In genomic region chr2:58135061-58135463, GRCm38 (mm10) we compare ENCODE assay signal across 11 mouse cellular contexts.
DNase-seq lines count a peak whose midpoint lies in the region; ATAC-seq lines count a peak whose summit lies in the region.
"Had no signal": no experiment of that assay in that cellular context is flagged by ENCODE, and none has a peak within 500 bp of the region (broad histone marks: within the 10 kb centered on the region; RNA-seq: fewer than 3 reads in every experiment).

No protein-coding gene starts in this region.

- peaks cover 9% of the 10 kb centered on the region for H3K4me1 ChIP-seq in limb, embryonic 13.5 days
- H3K4me1 ChIP-seq in kidney, embryonic 16.5 days (ENCODE audit: insufficient read depth, low read length) = no peaks in the 10 kb centered on the region
- H3K4me1 ChIP-seq in forebrain, embryonic 12.5 days = no peaks in the 10 kb centered on the region
- H3K4me1 ChIP-seq: neural tube, embryonic 15.5 days had no signal

- no peak overlapping the region for H3K4me2 ChIP-seq in limb, embryonic 13.5 days (replicated peaks)
- no peak overlapping the region for H3K4me2 ChIP-seq in kidney, embryonic 16.5 days (replicated peaks; ENCODE audit: low read depth, low read length)
- no peak overlapping the region for H3K4me2 ChIP-seq in forebrain, embryonic 12.5 days
- H3K4me2 ChIP-seq: heart, embryonic 11.5 days; liver, embryonic 13.5 days; neural tube, embryonic 15.5 days had no signal

- DNase-seq in frontal cortex, adult 2 months (ENCODE audit: extremely low spot score in 1 of 2, low spot score in 1 of 2) = peak; percentile 29 to 56
- no peak for DNase-seq in frontal cortex, postnatal 10 days (ENCODE audit: low spot score in 2 of 2)
- peak; percentile 38 for DNase-seq in A20 (ENCODE audit: low read depth, low spot score)
- peak; percentile 57 to 76 for DNase-seq in cerebellum, adult 18-20 months
- DNase-seq in layer of hippocampus, postnatal 25 days (ENCODE audit: extremely low spot score in 1 of 2, low spot score in 1 of 2) = no peak
- DNase-seq: liver, embryonic 13.5 days had no signal

- no peaks in the 10 kb centered on the region for H3K36me3 ChIP-seq in limb, embryonic 13.5 days
- H3K36me3 ChIP-seq in kidney, embryonic 16.5 days (ENCODE audit: insufficient read depth, low read length) = no peaks in the 10 kb centered on the region
- no peaks in the 10 kb centered on the region for H3K36me3 ChIP-seq in forebrain, embryonic 12.5 days (replicated peaks)
- H3K36me3 ChIP-seq: liver, embryonic 13.5 days; neural tube, embryonic 15.5 days had no signal

- 47% methylated on average over 2 of the region's 2 CpGs for WGBS in limb, embryonic 13.5 days
- 65% methylated on average over 2 of the region's 2 CpGs for WGBS in kidney, embryonic 16.5 days
- WGBS in forebrain, embryonic 12.5 days = 88% methylated on average over 2 of the region's 2 CpGs

- H3K9ac ChIP-seq in limb, embryonic 13.5 days = no peak overlapping the region
- H3K9ac ChIP-seq in kidney, embryonic 16.5 days (replicated peaks; ENCODE audit: low read length) = no peak overlapping the region
- H3K9ac ChIP-seq in forebrain, embryonic 12.5 days = no peak overlapping the region
- H3K9ac ChIP-seq: liver, embryonic 13.5 days; neural tube, embryonic 15.5 days had no signal

- no peaks in the 10 kb centered on the region for H3K9me3 ChIP-seq in limb, embryonic 13.5 days
- no peaks in the 10 kb centered on the region for H3K9me3 ChIP-seq in kidney, embryonic 16.5 days (ENCODE audit: low read length)
- no peaks in the 10 kb centered on the region for H3K9me3 ChIP-seq in forebrain, embryonic 12.5 days
- H3K9me3 ChIP-seq: liver, embryonic 13.5 days; neural tube, embryonic 15.5 days had no signal

- no peaks in the 10 kb centered on the region for H3K27me3 ChIP-seq in limb, embryonic 13.5 days
- no peaks in the 10 kb centered on the region for H3K27me3 ChIP-seq in kidney, embryonic 16.5 days (ENCODE audit: insufficient read depth, low read length)
- H3K27me3 ChIP-seq in forebrain, embryonic 12.5 days = no peaks in the 10 kb centered on the region
- H3K27me3 ChIP-seq: liver, embryonic 13.5 days; neural tube, embryonic 15.5 days had no signal

- ATAC-seq in limb, embryonic 13.5 days (ENCODE audit: low FRiP score, low read depth) = peak; percentile 67
- ATAC-seq in kidney, embryonic 16.5 days (ENCODE audit: low FRiP score, low TSS enrichment) = no peak
- no peak for ATAC-seq in forebrain, embryonic 12.5 days (ENCODE audit: low FRiP score)

- H3K27ac ChIP-seq in limb, embryonic 13.5 days = peak overlapping the region; percentile 64; the same call in 1 of the 2 replicates
- no peak overlapping the region for H3K27ac ChIP-seq in kidney, embryonic 16.5 days (ENCODE audit: low read length)
- no peak overlapping the region for H3K27ac ChIP-seq in forebrain, embryonic 12.5 days
- H3K27ac ChIP-seq: liver, embryonic 13.5 days; neural tube, embryonic 15.5 days had no signal

- H3K4me3 ChIP-seq in limb, embryonic 13.5 days = no peak overlapping the region
- H3K4me3 ChIP-seq in kidney, embryonic 16.5 days (ENCODE audit: low read length) = no peak overlapping the region
- no peak overlapping the region for H3K4me3 ChIP-seq in forebrain, embryonic 12.5 days (replicated peaks)
- H3K4me3 ChIP-seq: liver, embryonic 13.5 days; neural tube, embryonic 15.5 days had no signal

Comparison
In these comparisons a context has a peak if more than half of its experiments do, and no peak if none do; other contexts are left out.
1. DNase-seq: peak in frontal cortex, adult 2 months (2 of 2), A20 (single experiment) and cerebellum, adult 18-20 months (2 of 2); none in frontal cortex, postnatal 10 days (0 of 2) and layer of hippocampus, postnatal 25 days (0 of 2).